Mouse (Mus musculus) MEL (cell line): ENCODE data around the gene Siglec1.
A peak's percentile ranks its signal among the peaks of the same experiment; 100 is the strongest.

Source experiments
- CTCF ChIP-seq, 3 experiments: IDR thresholded peaks in 2 of 3; conservative IDR thresholded peaks in 1 of 3; 2 replicates each; pipeline ENCODE4 v1.5.1; 2011 to 2012; ENCODE audit warnings: low read length in 3 of 3, low read depth in 2 of 3, mild to moderate bottlenecking in 2 of 3, improper control_type of control experiment in 1 of 3, inconsistent platforms in 1 of 3, mixed read lengths in 1 of 3, moderate library complexity in 1 of 3; ENCODE audit not compliant: control insufficient read depth in 1 of 3, insufficient read depth in 1 of 3, poor library complexity in 1 of 3, severe bottlenecking in 1 of 3
- EP300 ChIP-seq, 2 experiments: IDR thresholded peaks; 2 replicates each; pipeline ENCODE4 v1.6.1; 2011; ENCODE audit warnings: improper control_type of control experiment in 2 of 2, low read length in 2 of 2, low read depth in 1 of 2, mild to moderate bottlenecking in 1 of 2
- GATA1 ChIP-seq: IDR thresholded peaks from 2 replicates; pipeline ENCODE4 v1.6.1; 2011; ENCODE audit warnings: low read depth, low read length, improper control_type of control experiment
- HCFC1 ChIP-seq: IDR thresholded peaks from 2 replicates; pipeline ENCODE4 v1.6.1; 2012; ENCODE audit warnings: low read depth, mild to moderate bottlenecking, inconsistent platforms, low read length, improper control_type of control experiment, moderate library complexity
- NELFE ChIP-seq: IDR thresholded peaks from 2 replicates; pipeline ENCODE4 v1.6.1; 2011; ENCODE audit warnings: low read depth, low read length, improper control_type of control experiment
- POLR2A ChIP-seq, 2 experiments: IDR thresholded peaks; 2 replicates each; pipeline ENCODE4 v1.6.1; 2011 to 2012; ENCODE audit warnings: low read length in 2 of 2, mild to moderate bottlenecking in 2 of 2, control low read depth in 1 of 2, improper control_type of control experiment in 1 of 2, low read depth in 1 of 2, moderate library complexity in 1 of 2; ENCODE audit not compliant: control insufficient read depth in 1 of 2, insufficient read depth in 1 of 2, poor library complexity in 1 of 2
- ZKSCAN1 ChIP-seq: IDR thresholded peaks from 2 replicates; pipeline ENCODE4 v1.6.1; 2012; ENCODE audit warnings: low read depth, mild to moderate bottlenecking, inconsistent platforms, low read length, improper control_type of control experiment, moderate library complexity

DNA sequence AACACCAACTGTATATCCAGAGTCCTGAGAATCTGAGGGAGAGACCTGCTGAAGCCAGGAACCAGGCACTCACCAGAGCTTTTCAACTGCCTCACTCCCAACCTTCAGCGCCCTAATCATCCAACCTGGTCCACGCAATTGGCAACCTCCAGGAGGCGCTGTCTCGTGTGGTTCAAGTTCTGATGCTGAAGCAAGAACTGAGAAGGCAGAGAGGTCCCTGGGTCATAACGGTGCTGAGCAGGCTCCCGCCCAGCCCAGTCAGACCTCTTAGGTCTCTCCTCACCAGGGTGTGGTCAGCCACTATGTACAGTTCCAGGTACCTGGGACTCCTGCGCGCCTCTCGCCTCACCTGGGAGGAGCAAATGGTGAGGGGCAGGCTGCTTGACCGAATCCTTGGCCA is 30.9 kb downstream of the Siglec1 start:
- no peak for TF ChIP-seq EP300 (IDR thresholded peaks at IDR 0.05; ENCODE audit: low read depth in 1 of 2, low read length in 2 of 2)
- TF ChIP-seq POLR2A (IDR thresholded peaks at IDR 0.05; ENCODE audit: control insufficient read depth in 1 of 2, insufficient read depth in 1 of 2, low read depth in 1 of 2, low read length in 2 of 2, poor library complexity in 1 of 2): no peak
- TF ChIP-seq CTCF (IDR thresholded peaks at IDR 0.05 in 2 of 3, conservative IDR thresholded peaks at IDR 0.05 in 1 of 3; ENCODE audit: control insufficient read depth in 1 of 3, insufficient read depth in 1 of 3, low read depth in 2 of 3, low read length in 3 of 3, poor library complexity in 1 of 3, severe bottlenecking in 1 of 3): peak; percentile 67 to 76 (median 73)
- no peak for TF ChIP-seq NELFE
- TF ChIP-seq ZKSCAN1: no peak
- TF ChIP-seq GATA1: no peak
- TF ChIP-seq HCFC1: no peak
